Mouse (Mus musculus) kidney, postnatal 10 days (tissue): ENCODE results near the gene Adam19.

ENCODE experiments used
- DNase-seq: peaks from one replicate; pipeline ENCODE4 v3.0.0; 2021; ENCODE audit warnings: mixed read lengths

The Adam19 gene

DNA sequence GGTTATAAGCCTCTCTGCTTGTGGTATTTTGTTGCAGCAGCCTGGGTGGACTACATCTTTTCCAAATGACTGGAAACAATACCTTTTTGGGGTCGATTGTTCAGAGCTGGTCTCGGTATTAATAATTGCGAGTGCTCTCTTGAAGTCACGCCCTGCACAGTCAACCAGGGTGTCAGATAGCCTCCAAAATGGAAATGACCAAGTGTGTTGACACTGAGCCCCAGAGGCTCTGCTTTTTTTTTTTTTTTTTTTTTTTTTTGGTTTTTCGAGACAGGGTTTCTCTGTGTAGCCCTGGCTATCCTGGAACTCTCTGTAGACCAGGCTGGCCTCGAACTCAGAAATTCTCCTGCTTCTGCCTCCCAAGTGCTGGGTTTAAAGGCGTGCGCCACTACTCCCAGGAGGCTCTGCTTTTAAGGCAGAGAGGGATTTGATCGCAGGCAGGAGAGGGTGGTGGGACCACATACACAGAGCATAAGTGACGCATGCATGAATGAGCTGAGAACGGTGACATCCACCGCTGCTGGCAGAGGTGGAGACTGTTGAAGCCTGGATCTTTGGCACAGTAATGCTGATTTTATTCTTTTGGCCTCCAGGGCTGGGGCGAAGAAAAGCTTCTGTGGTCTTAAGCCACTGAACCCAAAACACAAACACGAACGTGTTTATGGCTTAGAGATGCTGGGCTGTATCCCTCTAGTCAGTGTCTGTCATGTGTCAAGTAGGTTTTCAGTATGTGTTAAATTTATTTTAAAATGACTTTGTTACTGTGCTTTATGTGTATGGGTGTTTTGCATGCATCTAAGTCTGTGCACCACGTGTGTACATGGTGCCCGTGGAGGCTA, 18.3 kb downstream of the Adam19 start:
- no peak for DNase-seq

DNA sequence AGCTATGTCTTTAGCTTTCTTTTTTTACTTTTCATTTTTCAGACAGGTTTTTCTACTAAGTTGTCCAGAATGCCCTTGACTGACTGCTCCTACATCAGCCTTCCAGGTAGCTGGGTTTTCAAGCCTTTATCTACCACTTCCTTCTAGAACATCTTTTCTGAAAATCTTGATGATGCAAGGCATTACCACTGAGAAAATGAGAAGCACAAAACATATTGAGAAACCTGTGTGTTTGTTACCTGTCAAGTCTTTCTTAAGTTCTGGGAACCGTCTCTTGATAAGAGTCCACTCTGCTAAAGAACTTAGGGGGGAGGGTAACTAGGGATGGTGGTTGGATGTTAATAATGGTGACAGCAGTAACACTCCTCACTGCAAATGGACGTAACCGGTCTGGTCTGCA, 19.7 kb downstream of the Adam19 start:
- DNase-seq, result no peak

DNA sequence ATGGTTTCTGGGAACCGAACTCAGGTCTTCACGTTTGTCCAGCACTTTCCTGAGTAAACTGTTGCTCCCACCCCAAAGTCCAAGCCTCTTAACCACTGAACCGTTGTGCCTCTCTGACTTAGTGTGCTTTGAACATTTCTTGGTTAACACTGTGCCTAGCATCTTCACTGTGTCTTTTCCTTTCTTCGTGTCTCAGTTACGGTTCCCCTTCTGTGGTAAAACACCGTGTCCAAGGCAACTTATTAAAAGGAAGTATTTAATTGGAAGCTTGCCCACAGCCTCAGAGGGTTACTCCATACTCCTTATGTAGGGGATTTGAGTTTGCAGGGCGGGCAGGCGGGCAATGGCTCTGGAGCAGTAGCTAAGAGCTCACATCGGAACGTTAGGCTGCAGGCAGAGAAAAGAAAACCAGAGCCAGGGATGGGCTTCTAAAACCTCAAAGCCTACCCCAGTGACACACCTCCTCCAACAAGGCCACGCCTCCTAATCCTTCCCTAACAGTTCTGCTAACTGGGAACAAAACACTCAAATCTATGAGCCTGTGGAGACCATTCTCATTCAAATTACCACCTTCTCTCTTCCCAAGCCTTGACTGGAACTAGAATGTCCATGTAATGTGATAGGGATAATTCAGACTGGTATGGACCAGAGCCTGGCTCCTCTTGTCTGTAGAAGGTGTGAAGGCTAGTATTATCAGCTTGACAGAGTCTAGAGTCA, 20.8 kb downstream of the Adam19 start:
- no peak for DNase-seq

DNA sequence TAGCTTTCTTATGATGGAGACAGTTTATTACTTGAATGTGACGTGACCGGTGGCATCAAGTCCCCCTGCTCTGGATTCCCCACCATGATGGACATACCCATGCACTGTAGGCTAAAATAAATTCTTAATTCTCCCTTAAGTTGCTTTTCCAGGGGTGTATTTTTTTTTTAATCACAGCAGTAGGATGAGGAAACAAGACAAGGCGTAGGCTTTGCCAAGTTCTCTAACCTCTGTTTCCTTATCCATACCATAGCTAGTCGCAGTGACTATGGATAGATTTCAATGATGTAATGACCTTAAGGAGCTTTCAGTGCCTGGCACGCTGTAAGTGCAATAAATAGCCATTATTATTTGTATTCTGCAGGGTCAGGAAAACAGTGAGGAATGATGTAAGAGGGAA, 21.5 kb downstream of the Adam19 start:
- no peak for DNase-seq

GRCm38 (mm10) chr11:46077732-46078375, 22.1 kb downstream of the Adam19 start:
- DNase-seq, result peak; percentile 70

GRCm38 (mm10) chr11:46081075-46081474, 25.3 kb downstream of the Adam19 start:
- no peak for DNase-seq

GRCm38 (mm10) chr11:46083405-46083804, 27.6 kb downstream of the Adam19 start:
- DNase-seq, result no peak

DNA sequence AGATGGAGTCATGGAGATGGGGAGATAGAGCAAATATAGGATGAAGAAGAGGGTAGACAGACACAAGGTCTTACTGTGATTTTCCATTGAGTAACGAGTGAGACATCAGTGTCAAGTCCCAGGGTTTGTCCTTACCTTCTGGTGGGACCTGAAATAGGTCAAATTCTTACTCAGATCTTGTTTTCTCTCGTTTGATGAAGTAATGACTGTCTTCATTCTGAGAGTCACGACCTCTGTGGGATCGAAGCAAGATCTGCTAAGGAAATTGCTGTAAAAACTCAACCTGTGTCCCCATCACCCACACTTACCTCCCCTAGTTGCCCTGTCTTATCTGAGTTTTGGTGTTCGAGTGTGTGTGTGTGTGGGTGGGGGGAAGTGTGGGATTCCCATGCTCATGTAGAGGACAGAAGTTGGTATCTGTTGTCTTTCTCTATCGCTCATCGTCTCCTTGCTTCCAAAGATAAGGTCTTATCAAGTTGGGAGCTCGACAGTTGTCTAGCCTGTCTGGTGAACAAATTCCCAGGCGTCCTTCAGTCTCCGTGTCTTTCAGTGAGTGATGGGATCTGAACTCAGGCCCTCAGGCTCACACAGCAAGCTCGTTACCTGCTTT, 28.1 kb downstream of the Adam19 start:
- DNase-seq, result no peak

DNA sequence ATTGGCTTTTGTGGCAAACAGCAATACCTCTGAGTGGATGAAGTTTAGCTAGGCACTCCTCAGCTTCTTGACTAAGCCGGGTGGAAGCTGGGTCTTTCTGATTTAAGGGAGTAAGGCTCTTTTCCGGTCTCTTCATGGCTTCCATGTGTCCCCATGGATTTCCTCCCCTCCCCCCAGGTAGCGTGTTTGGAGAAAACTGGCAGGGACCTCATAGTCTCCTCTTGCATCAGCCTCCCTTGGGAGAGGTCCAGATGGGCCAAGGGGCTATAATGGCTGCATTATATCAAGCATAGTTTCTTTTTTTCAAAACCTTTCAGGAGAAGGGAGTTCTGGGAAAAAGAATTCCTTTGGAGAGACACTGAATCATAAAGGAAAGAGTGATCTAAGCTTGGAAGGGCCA, 28.8 kb downstream of the Adam19 start:
- peak; percentile 71 for DNase-seq

DNA sequence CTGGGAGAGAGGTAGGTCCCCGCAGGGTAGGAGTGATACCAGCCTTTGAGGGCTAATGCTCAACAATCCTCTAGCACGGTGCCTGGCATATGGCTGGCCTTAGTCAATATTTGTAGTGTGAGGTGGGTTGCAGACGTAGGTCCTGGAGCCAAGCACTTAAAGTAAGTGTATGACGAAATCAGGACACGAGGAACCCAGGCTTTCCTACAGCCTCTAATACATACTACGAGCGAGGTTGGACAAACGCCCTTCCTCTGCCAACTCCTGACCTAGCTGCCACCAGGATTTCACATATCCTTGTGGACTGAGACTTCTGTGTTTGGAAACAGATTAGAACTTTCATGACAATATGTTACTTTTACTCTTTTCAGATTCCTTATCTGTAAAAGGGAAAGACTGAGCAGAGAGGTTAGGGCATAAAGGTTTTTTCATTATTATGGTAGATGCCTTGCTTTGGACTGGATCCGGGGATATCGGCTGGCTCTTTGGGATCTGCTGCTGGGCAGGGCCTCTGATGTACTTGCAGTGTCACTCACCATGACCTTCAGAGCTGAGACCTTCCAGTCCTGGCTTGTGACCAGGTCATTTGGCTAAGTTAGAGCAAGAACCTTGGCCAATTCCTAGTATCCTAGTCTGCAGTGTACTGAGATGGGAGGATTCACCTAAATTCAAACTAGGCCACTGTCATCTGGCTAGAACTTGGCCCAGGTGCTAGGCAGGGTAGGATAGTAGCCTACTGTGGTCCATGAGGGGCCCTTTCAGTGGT, 29.8 kb downstream of the Adam19 start:
- DNase-seq, result no peak

DNA sequence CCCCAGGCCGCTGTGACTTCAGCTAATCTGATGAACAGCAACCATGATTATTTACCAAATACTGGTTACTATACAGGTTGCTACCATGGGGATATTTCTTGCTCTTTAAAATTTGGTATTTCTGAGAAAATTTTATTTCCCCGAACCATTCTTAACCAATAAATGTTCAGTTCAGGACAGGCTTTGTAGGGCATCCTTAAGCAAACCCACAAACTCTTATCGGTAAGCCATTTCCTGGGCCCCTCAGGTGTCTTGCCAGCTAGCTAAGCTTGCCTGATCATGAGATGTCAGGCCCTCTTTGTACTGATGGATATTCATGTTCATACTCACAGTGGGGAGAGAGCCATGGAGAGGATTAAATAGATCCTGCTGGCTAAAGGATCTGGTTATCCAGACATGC, 30.7 kb downstream of the Adam19 start:
- no peak for DNase-seq

DNA sequence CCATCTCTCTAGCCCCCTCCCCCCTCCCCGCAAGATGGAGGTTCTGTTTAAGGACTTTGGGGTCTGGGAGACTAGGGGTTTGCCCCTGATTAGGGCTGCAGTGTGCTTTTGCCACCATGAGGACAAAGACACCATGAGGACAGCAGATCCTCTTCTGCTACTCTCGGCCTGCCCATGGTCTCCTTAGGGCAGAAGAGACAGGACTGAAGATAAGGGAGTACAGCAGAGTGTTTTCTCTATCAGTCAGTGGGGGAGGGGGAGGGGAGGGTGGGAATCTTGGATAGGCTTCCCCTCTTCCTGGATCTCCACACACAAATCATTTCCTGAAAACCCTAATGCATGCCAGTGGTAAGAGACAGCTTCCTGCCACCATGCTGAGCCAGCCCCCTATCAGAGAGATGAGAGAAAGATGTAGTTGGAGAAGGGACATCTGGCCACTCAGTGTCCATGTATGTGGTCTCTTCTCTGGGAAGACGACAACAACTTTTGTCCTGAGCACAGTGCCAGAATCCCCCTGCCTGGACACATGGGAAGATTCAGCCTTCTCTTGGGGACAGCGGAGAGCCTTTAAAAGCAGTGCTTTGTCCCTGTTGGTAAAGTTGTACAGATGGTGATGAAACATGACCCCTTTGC, 33.4 kb downstream of the Adam19 start:
- peak; percentile 72 for DNase-seq

GRCm38 (mm10) chr11:46090036-46090725, 34.4 kb downstream of the Adam19 start:
- DNase-seq, result no peak

GRCm38 (mm10) chr11:46090951-46091667, 35.3 kb downstream of the Adam19 start:
- DNase-seq, result peak; percentile 11

GRCm38 (mm10) chr11:46092121-46092520, 36.3 kb downstream of the Adam19 start:
- no peak for DNase-seq

GRCm38 (mm10) chr11:46095477-46096264, 39.9 kb downstream of the Adam19 start:
- DNase-seq, result no peak

DNA sequence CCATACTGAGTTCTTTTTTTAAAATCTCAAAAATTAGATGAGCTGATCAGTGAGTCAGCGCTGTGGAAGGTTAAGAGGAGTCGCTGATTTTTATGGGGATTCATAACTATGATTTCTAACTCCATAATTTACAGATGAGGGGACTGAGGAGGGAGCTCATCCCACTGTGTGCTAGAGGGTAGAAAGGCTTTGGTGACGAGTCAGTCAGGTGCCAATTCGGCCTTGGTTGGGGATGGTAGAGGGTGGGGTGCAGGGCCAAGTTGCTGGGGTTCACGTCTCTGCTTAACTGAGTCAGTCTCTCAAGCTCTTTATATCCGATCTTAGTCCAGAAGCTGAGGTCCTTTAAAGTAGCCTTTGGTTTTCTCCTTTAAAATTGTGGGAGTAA, 40.5 kb downstream of the Adam19 start:
- no peak for DNase-seq

GRCm38 (mm10) chr11:46097062-46097461, 41.3 kb downstream of the Adam19 start:
- no peak for DNase-seq

- no peak for DNase-seq
Measured at GRCm38 (mm10) chr11:46102107-46102506, 46.3 kb downstream of the Adam19 start.

- DNase-seq, result no peak
Measured at GRCm38 (mm10) chr11:46107046-46107445, 51.3 kb downstream of the Adam19 start.
